ENCODE assay signal across 10 mouse cellular contexts in genomic region chr14:73303193-73303592, GRCm38 (mm10). TPM values are rescaled to one million over a fixed set of nuclear protein-coding genes. Genes with fewer than 3 reads are reported as not detected.
A peak's percentile ranks its signal among the peaks of the same experiment; 100 is the strongest.
DNase-seq lines count a peak whose midpoint lies in the region; ATAC-seq and TF ChIP-seq lines count a peak whose summit lies in the region.
"Had no signal": no experiment of that assay in that cellular context is flagged by ENCODE, and none has a peak within 500 bp of the region (broad histone marks: within the 10 kb centered on the region; RNA-seq: fewer than 3 reads in every experiment).

No protein-coding gene starts in this region.

- 48% methylated on average over 3 of the region's 3 CpGs for WGBS in hindbrain, postnatal 0 days
- 43% methylated on average over 3 of the region's 3 CpGs for whole genome bisulfite sequencing in hindbrain, embryonic 12.5 days

- no peaks in the 10 kb centered on the region for H3K36me3 ChIP-seq in hindbrain, postnatal 0 days (ENCODE audit: insufficient read depth, low read length)
- H3K36me3 ChIP-seq in hindbrain, embryonic 12.5 days, result no peaks in the 10 kb centered on the region
- H3K36me3 ChIP-seq in E14TG2a.4 (ENCODE audit: insufficient read depth, low read length), result no peaks in the 10 kb centered on the region
- H3K36me3 ChIP-seq: embryonic facial prominence, embryonic 15.5 days; limb, embryonic 15.5 days had no signal

- no peak overlapping the region for H3K9ac ChIP-seq in hindbrain, postnatal 0 days (replicated peaks; ENCODE audit: low read length)
- no peak overlapping the region for H3K9ac ChIP-seq in hindbrain, embryonic 12.5 days
- H3K9ac ChIP-seq: embryonic facial prominence, embryonic 15.5 days; limb, embryonic 15.5 days had no signal

- peak; percentile 81 for DNase-seq in hindbrain, postnatal 0 days (ENCODE audit: low spot score)
- peak; percentile 77 for DNase-seq in 3T3-L1 (ENCODE audit: low read depth, low spot score)
- DNase-seq in cerebellum, postnatal 36 days, result peak; percentile 33 to 63
- DNase-seq in layer of hippocampus, adult 2 months (ENCODE audit: low spot score in 2 of 2), result peak; percentile 46 to 67
- peak; percentile 70 for DNase-seq in retina, postnatal 1 day
- DNase-seq in urinary bladder, postnatal 10 days (ENCODE audit: low spot score), result no peak

- no peaks in the 10 kb centered on the region for H3K27me3 ChIP-seq in hindbrain, postnatal 0 days (ENCODE audit: insufficient read depth, low read length)
- no peaks in the 10 kb centered on the region for H3K27me3 ChIP-seq in hindbrain, embryonic 12.5 days
- no peaks in the 10 kb centered on the region for H3K27me3 ChIP-seq in E14TG2a.4 (ENCODE audit: insufficient read depth, low read length)
- H3K27me3 ChIP-seq: embryonic facial prominence, embryonic 15.5 days; limb, embryonic 15.5 days had no signal

- no peak overlapping the region for H3K4me2 ChIP-seq in hindbrain, postnatal 0 days (ENCODE audit: low read depth, low read length)
- H3K4me2 ChIP-seq in hindbrain, embryonic 12.5 days (replicated peaks), result no peak overlapping the region
- H3K4me2 ChIP-seq: embryonic facial prominence, embryonic 15.5 days; limb, embryonic 15.5 days had no signal

- H3K27ac ChIP-seq in hindbrain, postnatal 0 days, result no peak overlapping the region
- no peak overlapping the region for H3K27ac ChIP-seq in hindbrain, embryonic 12.5 days
- H3K27ac ChIP-seq in layer of hippocampus, adult 2 months, result no peak overlapping the region
- H3K27ac ChIP-seq: embryonic facial prominence, embryonic 15.5 days; limb, embryonic 15.5 days had no signal

- no peaks in the 10 kb centered on the region for H3K4me1 ChIP-seq in hindbrain, postnatal 0 days (ENCODE audit: insufficient read depth, low read length)
- H3K4me1 ChIP-seq in hindbrain, embryonic 12.5 days, result no peaks in the 10 kb centered on the region
- H3K4me1 ChIP-seq in E14TG2a.4 (replicated peaks; ENCODE audit: low read depth, low read length), result no peaks in the 10 kb centered on the region
- H3K4me1 ChIP-seq: embryonic facial prominence, embryonic 15.5 days; limb, embryonic 15.5 days had no signal

- no peak overlapping the region for H3K4me3 ChIP-seq in hindbrain, postnatal 0 days (ENCODE audit: low read length)
- H3K4me3 ChIP-seq in hindbrain, embryonic 12.5 days, result no peak overlapping the region
- no peak overlapping the region for H3K4me3 ChIP-seq in E14TG2a.4 (replicated peaks; ENCODE audit: low read length)
- no peak overlapping the region for H3K4me3 ChIP-seq in layer of hippocampus, adult 2 months
- H3K4me3 ChIP-seq: embryonic facial prominence, embryonic 15.5 days; limb, embryonic 15.5 days had no signal

- H3K9me3 ChIP-seq in hindbrain, postnatal 0 days (ENCODE audit: low read length), result no peaks in the 10 kb centered on the region
- no peaks in the 10 kb centered on the region for H3K9me3 ChIP-seq in hindbrain, embryonic 12.5 days (replicated peaks)
- no peaks in the 10 kb centered on the region for H3K9me3 ChIP-seq in E14TG2a.4 (ENCODE audit: low read length)
- H3K9me3 ChIP-seq: embryonic facial prominence, embryonic 15.5 days; limb, embryonic 15.5 days had no signal

- no peak for ATAC-seq in hindbrain, postnatal 0 days
- no peak for ATAC-seq in hindbrain, embryonic 12.5 days (ENCODE audit: low FRiP score)

- peak; percentile 81 for TF ChIP-seq CTCF in hindbrain, postnatal 0 days (IDR thresholded peaks at IDR 0.05; ENCODE audit: low read depth)
- peak; percentile 80 for TF ChIP-seq CTCF in E14TG2a.4 (conservative IDR thresholded peaks at IDR 0.05; ENCODE audit: low read length)
- TF ChIP-seq CTCF in layer of hippocampus, adult 2 months (conservative IDR thresholded peaks at IDR 0.05), result peak; percentile 93

RNA-seq across cellular contexts. Expression of gene Rb1, which starts 22.4 kb away (rescaled TPM):
- 23.9 and 31.8 TPM in 2 replicates for total RNA-seq in hindbrain, postnatal 0 days (2014; rRNA removed)
- polyA plus RNA-seq in hindbrain, postnatal 0 days (2015; fragmentation: Nextera tagmentation; extraction: Ambion mirVana), result 18.1 and 19.6 TPM in 2 replicates
- 34.2 and 36.4 TPM in 2 replicates for polyA plus RNA-seq in hindbrain, embryonic 12.5 days (2016; fragmentation: Nextera tagmentation; extraction: Ambion mirVana)
- 10 to 100 TPM; 32.0 to 40.5 TPM for total RNA-seq in layer of hippocampus, adult 2 months (2021)
